Mouse (Mus musculus): ENCODE results near the gene Syt9.

DNA sequence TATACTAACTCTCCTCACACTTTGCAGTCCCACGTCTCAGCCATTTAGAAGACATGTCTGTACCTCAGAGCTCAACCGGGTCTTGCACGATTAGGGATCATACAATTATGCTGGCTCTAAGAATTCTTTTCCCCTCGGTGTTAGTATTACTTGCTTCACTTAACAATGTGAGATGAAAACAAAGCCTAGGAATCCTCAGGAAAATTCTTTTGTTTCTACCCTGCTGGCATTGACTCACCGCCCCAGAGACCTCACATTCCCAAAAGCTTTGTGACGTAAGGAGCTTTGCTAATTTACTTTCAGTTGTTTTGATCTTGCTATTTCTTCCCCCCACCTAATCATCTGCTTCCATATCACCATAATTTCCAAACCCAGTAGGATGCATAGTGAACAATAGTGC lies 166.0 kb downstream of the Syt9 start:
- no peak for TF ChIP-seq GATA1 (IDR thresholded peaks at IDR 0.05; ENCODE audit: borderline replicate concordance, low read length)
- no peak for TF ChIP-seq FLI1 (IDR thresholded peaks at IDR 0.05; ENCODE audit: low read length)
